Mouse (Mus musculus): ENCODE measurements around the gene Cog2. TPM values are rescaled to one million over a fixed set of nuclear protein-coding genes. Genes with fewer than 3 reads are reported as not detected.

Cog2 gene
- polyA plus RNA-seq, 1 experiment: 14.3 TPM

DNA sequence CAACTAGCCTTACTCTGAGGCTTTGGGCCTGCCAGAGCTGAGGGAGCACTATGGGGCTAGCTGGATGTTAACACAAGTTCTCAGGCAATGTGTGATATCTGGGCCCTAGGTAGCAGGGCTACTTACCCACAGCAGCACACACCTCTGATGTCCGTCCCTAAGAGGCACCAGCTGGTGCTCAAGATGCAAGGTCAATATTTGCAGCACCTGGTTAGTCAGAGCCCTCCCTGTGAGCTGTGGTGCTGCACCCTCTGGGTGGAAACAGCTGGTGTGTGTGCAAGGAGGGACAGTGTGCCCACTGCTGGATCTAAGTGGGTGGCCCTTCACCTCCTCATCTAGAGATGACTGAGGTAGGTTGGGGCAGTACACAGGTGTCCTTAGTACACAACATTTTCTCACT lies 56.2 kb downstream of the Cog2 start:
- H3K4me3 ChIP-seq (replicated peaks): no peak overlapping the region
- H3K4me1 ChIP-seq: peaks cover 18% of the 10 kb centered on the region
- no peak for TF ChIP-seq GATA1 (IDR thresholded peaks at IDR 0.05; ENCODE audit: borderline replicate concordance, low read length)
- no peak for TF ChIP-seq FLI1 (IDR thresholded peaks at IDR 0.05; ENCODE audit: low read length)
- no peaks in the 10 kb centered on the region for H3K9me3 ChIP-seq
- H3K36me3 ChIP-seq (replicated peaks; ENCODE audit: low read length): no peaks in the 10 kb centered on the region
- peaks cover 19% of the 10 kb centered on the region for H3K27me3 ChIP-seq (replicated peaks)

- H3K4me1 ChIP-seq: peaks cover 8% of the 10 kb centered on the region; the same call in 1 of the 2 replicates
- TF ChIP-seq GATA1 (IDR thresholded peaks at IDR 0.05; ENCODE audit: borderline replicate concordance, low read length) (no peak), FLI1 (IDR thresholded peaks at IDR 0.05; ENCODE audit: low read length) (no peak)
- no peaks in the 10 kb centered on the region for H3K9me3 ChIP-seq
- H3K4me3 ChIP-seq (replicated peaks): no peak overlapping the region
- no peaks in the 10 kb centered on the region for H3K36me3 ChIP-seq (replicated peaks; ENCODE audit: low read length)
- peaks cover 34% of the 10 kb centered on the region for H3K27me3 ChIP-seq (replicated peaks)
Measured at GRCm38 (mm10) chr8:124585718-124586425, 65.3 kb downstream of the Cog2 start.

GRCm38 (mm10) chr8:124586556-124586955 lies 66.0 kb downstream of the Cog2 start:
- H3K36me3 ChIP-seq (replicated peaks; ENCODE audit: low read length): no peaks in the 10 kb centered on the region
- H3K9me3 ChIP-seq: no peaks in the 10 kb centered on the region
- peaks cover 37% of the 10 kb centered on the region for H3K27me3 ChIP-seq (replicated peaks)
- peaks cover 8% of the 10 kb centered on the region; the same call in 1 of the 2 replicates for H3K4me1 ChIP-seq
- no peak overlapping the region for H3K4me3 ChIP-seq (replicated peaks)
- TF ChIP-seq GATA1 (IDR thresholded peaks at IDR 0.05; ENCODE audit: borderline replicate concordance, low read length) (no peak), FLI1 (IDR thresholded peaks at IDR 0.05; ENCODE audit: low read length) (no peak)

DNA sequence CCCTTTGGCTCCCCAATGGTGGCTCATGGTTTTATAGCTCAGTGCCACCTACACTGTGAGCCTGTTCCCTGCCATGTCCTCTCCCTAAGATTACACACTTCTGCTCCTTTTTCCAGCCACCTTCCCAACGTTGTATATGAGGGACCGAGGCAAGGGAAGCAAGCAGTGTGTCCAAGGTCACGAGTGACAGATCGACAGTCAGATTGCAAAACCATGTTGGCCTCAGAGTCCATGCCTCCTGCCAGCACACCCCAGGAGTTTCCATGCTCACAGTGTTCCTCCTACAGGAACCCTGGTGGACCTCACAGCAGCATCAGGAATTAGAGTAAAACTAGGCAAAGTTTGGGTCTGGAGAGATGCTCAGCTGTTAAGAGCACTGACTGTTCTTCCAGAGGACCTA lies 68.8 kb downstream of the Cog2 start:
- peaks cover 8% of the 10 kb centered on the region; the same call in 1 of the 2 replicates for H3K4me1 ChIP-seq
- H3K27me3 ChIP-seq (replicated peaks): peaks cover 42% of the 10 kb centered on the region
- no peak overlapping the region for H3K4me3 ChIP-seq (replicated peaks)
- TF ChIP-seq GATA1 (IDR thresholded peaks at IDR 0.05; ENCODE audit: borderline replicate concordance, low read length) (no peak), FLI1 (IDR thresholded peaks at IDR 0.05; ENCODE audit: low read length) (no peak)
- H3K36me3 ChIP-seq (replicated peaks; ENCODE audit: low read length): no peaks in the 10 kb centered on the region
- H3K9me3 ChIP-seq: no peaks in the 10 kb centered on the region

Other genes starting within 250 kb of the Cog2 start
- gene Pgbd5, start 81.1 kb upstream of the Cog2 start, polyA plus RNA-seq (2012; ENCODE audit: insufficient read depth, low replicate concordance): 0.13 TPM in 1 of 2 replicates, not detected in the other
- 0.27 TPM in 1 of 2 replicates, not detected in the other for gene Agt, start 48.9 kb downstream of the Cog2 start, polyA plus RNA-seq (2012; ENCODE audit: insufficient read depth, low replicate concordance)
- not detected in 2 replicates for gene Capn9, start 55.3 kb downstream of the Cog2 start, polyA plus RNA-seq (2012; ENCODE audit: insufficient read depth, low replicate concordance)
- 6.3 and 7.6 TPM in 2 replicates for gene 2310022B05Rik, start 142.6 kb downstream of the Cog2 start, polyA plus RNA-seq (2012; ENCODE audit: insufficient read depth, low replicate concordance)
- gene Ttc13, start 201.2 kb downstream of the Cog2 start, polyA plus RNA-seq (2012; ENCODE audit: insufficient read depth, low replicate concordance): 0.69 and 5.4 TPM in 2 replicates
- gene Arv1, start 201.4 kb downstream of the Cog2 start, polyA plus RNA-seq (2012; ENCODE audit: insufficient read depth, low replicate concordance): 3.8 TPM in 1 of 2 replicates, not detected in the other
- gene Fam89a, start 231.1 kb downstream of the Cog2 start, polyA plus RNA-seq (2012; ENCODE audit: insufficient read depth, low replicate concordance): not detected in 2 replicates